Mouse (Mus musculus): ENCODE results near the gene Slc22a18. TPM values are rescaled to one million over a fixed set of nuclear protein-coding genes. Genes with fewer than 3 reads are reported as not detected.

The Slc22a18 gene
- polyA plus RNA-seq, 1 experiment from 2014 or later = 18.6 TPM

DNA sequence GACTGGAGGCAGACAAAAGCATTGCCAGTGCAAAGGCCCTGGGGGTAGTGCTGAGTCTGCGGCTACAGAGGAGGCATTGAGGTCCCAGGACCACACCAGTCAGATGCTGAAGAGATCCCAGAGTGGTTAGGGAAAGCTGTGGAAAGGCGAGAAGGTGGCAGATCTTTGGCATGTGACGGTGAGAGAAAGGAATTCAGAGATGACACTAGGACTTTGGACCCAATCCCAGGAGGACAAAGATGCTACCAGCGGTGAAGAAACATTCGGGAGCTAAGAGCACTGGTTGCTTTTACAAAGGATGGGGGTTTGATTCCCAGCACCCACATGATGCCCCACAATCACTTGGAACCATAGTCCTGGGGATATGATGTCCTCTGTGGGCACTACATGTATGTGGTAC lies 4.3 kb downstream of the Slc22a18 start:
- WGBS (ENCODE audit: insufficient replicate concordance) = 80% methylated on average over 5 of the region's 5 CpGs
- no peak for DNase-seq
- no peak for TF ChIP-seq EP300 (IDR thresholded peaks at IDR 0.05; ENCODE audit: low read depth)
- no peak for TF ChIP-seq CTCF (IDR thresholded peaks at IDR 0.05; ENCODE audit: low read depth)

DNA sequence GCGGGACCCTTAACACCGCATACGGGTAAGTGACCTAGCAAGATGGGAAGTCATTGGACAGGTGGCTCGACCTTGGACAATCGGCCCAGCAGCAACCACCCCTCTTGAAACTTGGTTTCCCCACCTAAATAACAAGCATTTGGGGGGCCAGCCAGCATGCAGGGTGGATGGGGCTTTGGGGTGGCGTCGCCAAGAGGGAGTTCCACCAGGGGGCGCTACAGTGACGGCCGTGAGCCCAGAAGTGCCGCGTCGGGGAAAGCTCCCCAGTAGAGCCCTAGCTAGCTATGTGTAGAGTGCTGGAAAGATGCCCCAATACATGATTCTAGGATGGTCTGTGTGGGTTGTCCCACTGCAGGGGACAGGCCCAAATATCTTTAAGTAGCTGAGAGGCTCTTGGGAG lies 7.0 kb downstream of the Slc22a18 start:
- Histone ChIP-seq H3K27me3 (ENCODE audit: insufficient read depth, low read length) (no peaks in the 10 kb centered on the region), H3K4me1 (ENCODE audit: insufficient read depth) (peaks cover 9% of the 10 kb centered on the region), H3K27ac (ENCODE audit: low read depth) (no peak overlapping the region), H3K36me3 (replicated peaks; ENCODE audit: insufficient read depth, low read length) (no peaks in the 10 kb centered on the region), H3K9ac (replicated peaks) (no peak overlapping the region), H3K9me3 (ENCODE audit: low read length) (no peaks in the 10 kb centered on the region), H3K4me2 (ENCODE audit: low read depth, low read length) (no peak overlapping the region), H3K4me3 (ENCODE audit: low read depth, low read length) (no peak overlapping the region)
- ATAC-seq (peak; percentile 52; the same call in 1 of the 2 replicates), DNase-seq (peak; percentile 84)
- TF ChIP-seq EP300 (IDR thresholded peaks at IDR 0.05; ENCODE audit: low read depth) (no peak), CTCF (IDR thresholded peaks at IDR 0.05; ENCODE audit: low read depth) (peak; percentile 87)
- 20% methylated on average over 13 of the region's 13 CpGs for WGBS (ENCODE audit: insufficient replicate concordance)

More for the DNA sequence above, 4.3 kb downstream of the Slc22a18 start:
- no peak overlapping the region for H3K4me3 ChIP-seq (ENCODE audit: low read depth, low read length)
- no peak for ATAC-seq
- no peak overlapping the region for H3K4me2 ChIP-seq (ENCODE audit: low read depth, low read length)
- peaks cover 22% of the 10 kb centered on the region for H3K4me1 ChIP-seq (ENCODE audit: insufficient read depth)
- no peak overlapping the region for H3K9ac ChIP-seq (replicated peaks)
- H3K9me3 ChIP-seq (ENCODE audit: low read length) = no peaks in the 10 kb centered on the region
- no peaks in the 10 kb centered on the region for H3K27me3 ChIP-seq (ENCODE audit: insufficient read depth, low read length)
- no peaks in the 10 kb centered on the region for H3K36me3 ChIP-seq (replicated peaks; ENCODE audit: insufficient read depth, low read length)
- H3K27ac ChIP-seq (ENCODE audit: low read depth) = no peak overlapping the region

DNA sequence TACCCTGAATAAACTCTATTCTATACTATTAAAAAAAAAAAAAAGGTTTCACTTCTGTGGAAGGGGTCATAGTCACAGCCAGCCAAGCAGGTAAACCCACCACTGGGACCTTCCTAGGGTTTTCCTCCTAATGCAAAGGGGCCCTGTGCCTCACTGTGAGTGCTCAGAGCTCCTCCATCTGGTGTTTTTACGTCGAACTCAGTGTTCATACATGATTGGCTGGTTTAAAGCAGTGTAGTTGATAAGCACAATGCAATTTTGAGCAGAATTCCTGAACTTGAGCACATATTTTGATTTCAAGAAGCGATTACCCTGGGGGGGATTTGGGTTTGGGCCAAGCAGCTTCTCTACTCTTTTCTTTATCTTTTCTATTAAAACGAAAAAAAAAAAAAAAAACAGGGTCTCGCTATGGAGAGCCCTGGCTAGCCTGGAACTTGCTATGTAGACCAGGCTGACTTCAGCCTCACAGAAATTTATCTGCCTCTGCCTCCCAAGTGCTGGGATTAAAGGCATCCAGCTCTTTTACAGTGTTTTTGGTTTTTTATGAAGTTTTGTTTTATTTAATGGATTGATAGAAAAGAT lies 8.4 kb downstream of the Slc22a18 start:
- 47% methylated on average over 5 of the region's 5 CpGs for WGBS (ENCODE audit: insufficient replicate concordance)
- H3K36me3 ChIP-seq (replicated peaks; ENCODE audit: insufficient read depth, low read length) = no peaks in the 10 kb centered on the region
- no peak overlapping the region for H3K4me3 ChIP-seq (ENCODE audit: low read depth, low read length)
- no peaks in the 10 kb centered on the region for H3K9me3 ChIP-seq (ENCODE audit: low read length)
- TF ChIP-seq CTCF (IDR thresholded peaks at IDR 0.05; ENCODE audit: low read depth) (no peak), EP300 (IDR thresholded peaks at IDR 0.05; ENCODE audit: low read depth) (no peak)
- H3K27me3 ChIP-seq (ENCODE audit: insufficient read depth, low read length) = no peaks in the 10 kb centered on the region
- DNase-seq (no peak), ATAC-seq (no peak)
- no peaks in the 10 kb centered on the region; the same call in 1 of the 2 replicates for H3K4me1 ChIP-seq (ENCODE audit: insufficient read depth)
- no peak overlapping the region for H3K9ac ChIP-seq (replicated peaks)
- no peak overlapping the region for H3K27ac ChIP-seq (ENCODE audit: low read depth)
- H3K4me2 ChIP-seq (ENCODE audit: low read depth, low read length) = no peak overlapping the region

GRCm38 (mm10) chr7:143482541-143482940 lies 9.0 kb downstream of the Slc22a18 start:
- Histone ChIP-seq H3K9ac (replicated peaks) (no peak overlapping the region), H3K27ac (ENCODE audit: low read depth) (no peak overlapping the region), H3K4me3 (ENCODE audit: low read depth, low read length) (no peak overlapping the region), H3K4me2 (ENCODE audit: low read depth, low read length) (no peak overlapping the region), H3K36me3 (replicated peaks; ENCODE audit: insufficient read depth, low read length) (no peaks in the 10 kb centered on the region), H3K27me3 (ENCODE audit: insufficient read depth, low read length) (no peaks in the 10 kb centered on the region), H3K4me1 (ENCODE audit: insufficient read depth) (no peaks in the 10 kb centered on the region; the same call in 1 of the 2 replicates), H3K9me3 (ENCODE audit: low read length) (no peaks in the 10 kb centered on the region)
- 20% methylated on average over 6 of the region's 6 CpGs for WGBS (ENCODE audit: insufficient replicate concordance)
- TF ChIP-seq CTCF (IDR thresholded peaks at IDR 0.05; ENCODE audit: low read depth) = no peak
- ATAC-seq (0 out of 2 replicates have a peak, but pooled peaks have one; percentile 7), DNase-seq (no peak)

DNA sequence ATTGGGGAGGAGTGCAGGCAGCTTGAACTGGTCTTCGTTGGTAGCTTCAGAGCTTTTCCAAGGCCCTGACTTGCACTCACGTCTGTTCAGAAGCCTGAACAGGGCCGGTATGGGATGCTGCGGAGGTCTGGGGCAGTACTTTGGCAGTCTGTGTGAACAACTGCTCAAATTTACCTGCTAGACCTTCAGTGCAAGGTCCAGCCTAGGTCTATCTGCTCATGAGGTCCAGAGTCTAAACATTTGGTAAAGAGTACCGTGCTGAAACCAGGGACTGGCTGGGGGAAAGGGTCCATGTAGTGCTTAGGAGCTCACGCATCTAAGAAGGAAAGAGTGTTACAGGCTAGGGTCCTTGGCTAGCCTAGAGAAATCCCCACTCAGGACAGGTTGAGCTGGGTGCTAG lies 16.2 kb downstream of the Slc22a18 start:
- Histone ChIP-seq H3K4me1 (ENCODE audit: insufficient read depth) (peaks cover 4% of the 10 kb centered on the region; the same call in 1 of the 2 replicates), H3K27me3 (ENCODE audit: insufficient read depth, low read length) (no peaks in the 10 kb centered on the region), H3K4me2 (ENCODE audit: low read depth, low read length) (no peak overlapping the region), H3K27ac (ENCODE audit: low read depth) (peak overlapping the region; percentile 58), H3K36me3 (replicated peaks; ENCODE audit: insufficient read depth, low read length) (no peaks in the 10 kb centered on the region), H3K4me3 (ENCODE audit: low read depth, low read length) (no peak overlapping the region), H3K9me3 (ENCODE audit: low read length) (no peaks in the 10 kb centered on the region), H3K9ac (replicated peaks) (no peak overlapping the region)
- DNase-seq (no peak), ATAC-seq (peak; percentile 93)
- WGBS (ENCODE audit: insufficient replicate concordance) = 55% methylated on average over 6 of the region's 6 CpGs
- TF ChIP-seq CTCF (IDR thresholded peaks at IDR 0.05; ENCODE audit: low read depth) (no peak), EP300 (IDR thresholded peaks at IDR 0.05; ENCODE audit: low read depth) (no peak)

GRCm38 (mm10) chr7:143493616-143494126 lies 20.1 kb downstream of the Slc22a18 start:
- Histone ChIP-seq H3K9ac (replicated peaks) (no peak overlapping the region), H3K4me1 (ENCODE audit: insufficient read depth) (peaks cover 18% of the 10 kb centered on the region), H3K4me3 (ENCODE audit: low read depth, low read length) (no peak overlapping the region), H3K4me2 (ENCODE audit: low read depth, low read length) (no peak overlapping the region), H3K36me3 (replicated peaks; ENCODE audit: insufficient read depth, low read length) (no peaks in the 10 kb centered on the region), H3K27me3 (ENCODE audit: insufficient read depth, low read length) (no peaks in the 10 kb centered on the region), H3K9me3 (ENCODE audit: low read length) (no peaks in the 10 kb centered on the region), H3K27ac (ENCODE audit: low read depth) (no peak overlapping the region)
- 72% methylated on average over 6 of the region's 6 CpGs for WGBS (ENCODE audit: insufficient replicate concordance)
- DNase-seq (no peak), ATAC-seq (no peak)
- TF ChIP-seq CTCF (IDR thresholded peaks at IDR 0.05; ENCODE audit: low read depth) (no peak), EP300 (IDR thresholded peaks at IDR 0.05; ENCODE audit: low read depth) (no peak)
